Mouse (Mus musculus) Patski (cell line): ENCODE data around the gene Cfap298. TPM values are rescaled to one million over a fixed set of nuclear protein-coding genes. Genes with fewer than 3 reads are reported as not detected.

Experiments
- ATAC-seq: fragments of 100-300 bp; one replicate; pipeline ENCODE4 v1.8.0; 2021
- CTCF ChIA-PET: fragments of 350-600 bp; sonication (Branson Sonifier 250); formaldehyde crosslinking; loops from one replicate; lab custom pipeline; 2022; ENCODE audit warnings: inconsistent platforms; lab: Charles Lee
- POLR2A ChIA-PET: fragments of 350-600 bp; sonication (Branson Sonifier 250); formaldehyde crosslinking; loops from one replicate; lab custom pipeline; 2022; ENCODE audit warnings: antibody characterized with exemption, inconsistent platforms; lab: Charles Lee
- DNase-seq: peaks from one replicate; pipeline ENCODE4 v3.0.0-alpha.2; 2011; ENCODE audit warnings: low read depth, low spot score
- H3K27me3 ChIP-seq: fragments of 371-371 bp; one replicate; pipeline ENCODE4 v1.5.1; 2021
- CTCF ChIP-seq: fragments of 100-300 bp; IDR thresholded peaks from one replicate; pipeline ENCODE4 v1.5.1; 2021
- in situ Hi-C: fragments of 300-500 bp; cut with MboI; formaldehyde crosslinking; loops from 3 replicates; pipeline ENCODE4 v1.11.1; 2018; ENCODE audit warnings: low pct_unique_long_range_greater_than_20kb, mixed read lengths
- polyA plus RNA-seq: library from polyadenylated mRNA; unstranded; gene quantifications from one replicate; pipeline ENCODE4 v1.2.3, GENCODE M21; 2021

Gene Cfap298
- polyA plus RNA-seq, 1 experiment from 2014 or later = 53.2 TPM

DNA sequence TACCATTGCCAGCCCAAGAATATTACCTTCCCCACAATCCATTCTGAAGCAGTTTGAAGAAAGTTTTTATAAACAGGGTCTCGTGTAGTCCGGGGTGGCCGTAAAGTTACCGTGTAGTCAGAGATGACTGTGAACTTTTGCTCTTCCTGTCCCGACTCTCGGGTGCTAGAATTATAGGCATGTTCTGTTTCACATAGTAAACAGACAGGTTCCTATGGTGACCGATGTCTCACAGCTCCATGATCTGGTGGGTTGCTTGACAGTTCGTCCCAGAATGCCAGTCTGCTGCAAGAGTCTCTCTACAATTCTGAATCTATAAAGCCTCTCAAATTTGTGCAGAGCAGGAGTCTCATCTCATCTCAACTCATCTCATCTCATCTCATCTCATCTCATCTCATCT lies 42.8 kb downstream of the Cfap298 start:
- CTCF ChIA-PET = interaction anchor here (1.4 kb wide), 1 partner anchor 26 kb away, joined by 4 read pairs; no protein-coding TSS in a partner anchor
- DNase-seq (no peak), ATAC-seq (peak; percentile 21)
- H3K27me3 ChIP-seq = no peaks in the 10 kb centered on the region
- POLR2A ChIA-PET = interaction anchor here (0.5 to 1.2 kb wide), 2 partner anchors 19 to 620 kb away, joined by 4 read pairs; no protein-coding TSS in a partner anchor
- TF ChIP-seq CTCF = no peak
- in situ Hi-C loops = no loop called here

DNA sequence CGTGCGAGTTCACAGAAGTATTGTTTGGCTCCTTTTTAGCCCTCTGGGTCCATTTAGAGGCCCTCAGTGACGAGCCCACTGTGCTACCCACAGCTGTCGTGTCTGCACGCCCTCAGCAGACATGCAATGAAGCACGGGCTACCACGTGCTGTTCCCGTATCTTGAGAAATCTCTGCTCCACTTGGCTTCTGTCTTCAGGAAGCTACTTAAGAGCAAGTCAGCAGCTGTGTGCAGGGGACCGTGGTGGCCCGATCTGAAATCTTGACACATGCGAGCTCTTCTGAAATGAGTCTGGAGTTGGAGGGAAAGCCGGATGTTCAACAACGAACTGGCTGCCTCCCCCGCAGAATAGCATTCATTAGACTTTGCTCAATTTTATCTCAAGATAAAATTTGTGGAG lies 43.3 kb downstream of the Cfap298 start:
- CTCF ChIA-PET = interaction anchor here (1.4 kb wide), 1 partner anchor 27 kb away, joined by 4 read pairs; no protein-coding TSS in a partner anchor
- in situ Hi-C loops = no loop called here
- no peak for DNase-seq
- no peak for TF ChIP-seq CTCF
- ATAC-seq = peak; percentile 60
- POLR2A ChIA-PET = interaction anchor here (1.2 kb wide), 1 partner anchor 19 kb away, joined by 4 read pairs; no protein-coding TSS in a partner anchor
- no peaks in the 10 kb centered on the region for H3K27me3 ChIP-seq

DNA sequence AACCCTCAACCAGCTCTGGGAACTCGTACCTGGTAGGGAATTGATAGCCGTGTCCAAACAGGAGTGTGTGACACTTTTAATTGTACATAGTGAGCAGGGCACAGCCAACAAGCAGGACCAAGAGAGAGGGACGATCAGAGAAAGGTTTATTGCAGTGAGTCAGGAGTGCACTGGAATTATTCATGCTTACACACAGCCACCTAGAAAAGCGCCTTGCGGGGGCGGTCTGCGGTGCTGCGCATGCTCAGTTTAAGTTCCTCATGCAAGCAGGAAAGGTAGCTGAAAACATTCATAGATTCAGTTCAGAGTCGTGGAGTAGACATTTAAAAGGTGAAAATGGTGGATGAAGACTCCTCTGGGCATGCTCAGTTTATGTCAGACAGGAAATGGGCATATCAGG lies 44.2 kb downstream of the Cfap298 start:
- H3K27me3 ChIP-seq = no peaks in the 10 kb centered on the region
- no peak for TF ChIP-seq CTCF
- in situ Hi-C loops = no loop called here
- ChIA-PET CTCF (interaction anchor here (1.4 kb wide), 1 partner anchor 28 kb away, joined by 4 read pairs; no protein-coding TSS in a partner anchor), POLR2A (no interaction called here)
- DNase-seq (no peak), ATAC-seq (no peak)

DNA sequence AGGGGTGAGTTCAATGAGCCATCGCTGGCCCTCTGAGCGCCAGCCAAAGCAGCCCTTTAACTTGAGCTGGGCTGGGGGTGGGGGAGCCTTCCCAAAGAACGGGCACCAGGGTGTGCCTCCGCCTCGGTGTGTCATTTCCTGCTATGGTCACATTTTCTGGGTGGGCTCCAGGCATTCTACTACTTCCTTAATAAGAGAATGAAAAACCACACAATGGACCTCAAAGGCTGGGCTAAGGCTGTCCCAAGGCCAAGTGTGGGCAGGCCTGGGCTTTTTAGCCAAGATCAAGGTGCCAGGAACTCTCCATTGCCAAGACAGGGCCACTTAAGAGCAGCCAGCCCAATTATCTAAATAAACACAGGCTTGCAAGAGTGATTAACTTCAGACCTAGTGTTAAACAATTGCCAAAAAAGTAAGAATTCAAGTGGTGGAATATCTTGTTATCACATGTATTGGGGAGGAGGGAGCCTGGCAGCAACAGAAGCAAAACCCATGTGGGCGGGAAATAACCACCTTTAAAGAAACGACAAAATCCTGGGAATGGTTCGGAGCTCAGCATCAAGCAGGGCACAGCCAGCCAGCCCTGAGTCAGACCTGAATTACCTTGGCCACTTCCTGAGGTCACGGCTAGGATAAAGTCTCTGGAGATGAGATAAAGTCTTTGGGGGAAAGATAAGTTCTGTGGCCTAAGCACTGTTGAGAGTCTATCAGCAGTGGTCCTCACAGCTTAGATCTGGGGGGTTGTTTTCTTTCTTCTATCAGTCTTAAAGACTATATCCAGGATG lies 48.9 kb downstream of the Cfap298 start:
- DNase-seq (no peak), ATAC-seq (no peak)
- no peak for TF ChIP-seq CTCF
- in situ Hi-C loops = loop anchor here (5.0 kb wide), 1 partner anchor 54 kb away; no protein-coding TSS in a partner anchor
- H3K27me3 ChIP-seq = no peaks in the 10 kb centered on the region
- ChIA-PET POLR2A (no interaction called here), CTCF (interaction anchor here (1.1 to 1.6 kb wide), 2 partner anchors 13 to 24 kb away, joined by 3 to 4 read pairs; no protein-coding TSS in a partner anchor)

DNA sequence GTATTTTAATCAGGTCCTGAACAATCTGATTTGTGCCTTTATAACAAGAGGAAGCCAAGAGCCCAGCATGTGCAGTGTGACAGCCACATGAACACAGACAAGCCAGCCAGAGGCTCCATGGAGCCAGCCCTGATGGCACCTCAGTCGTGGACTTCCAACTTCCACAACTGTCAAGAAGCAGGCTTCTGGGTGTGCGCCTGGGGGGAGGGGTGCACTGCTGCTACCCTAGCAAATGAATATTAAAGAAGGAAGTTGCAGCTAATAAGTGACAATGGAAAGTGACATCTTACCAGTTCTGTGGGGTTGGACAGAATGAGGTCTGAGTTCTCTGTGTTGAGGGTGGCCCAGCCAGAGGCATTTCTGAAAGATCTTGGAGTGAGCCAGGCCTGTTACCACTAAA lies 49.6 kb downstream of the Cfap298 start:
- no peak for TF ChIP-seq CTCF
- ChIA-PET CTCF (interaction anchor here (1.6 kb wide), 1 partner anchor 13 kb away, joined by 4 read pairs; no protein-coding TSS in a partner anchor), POLR2A (no interaction called here)
- in situ Hi-C loops = loop anchor here (5.0 kb wide), 1 partner anchor 53 kb away; no protein-coding TSS in a partner anchor
- no peak for DNase-seq
- H3K27me3 ChIP-seq = no peaks in the 10 kb centered on the region
- no peak for ATAC-seq

DNA sequence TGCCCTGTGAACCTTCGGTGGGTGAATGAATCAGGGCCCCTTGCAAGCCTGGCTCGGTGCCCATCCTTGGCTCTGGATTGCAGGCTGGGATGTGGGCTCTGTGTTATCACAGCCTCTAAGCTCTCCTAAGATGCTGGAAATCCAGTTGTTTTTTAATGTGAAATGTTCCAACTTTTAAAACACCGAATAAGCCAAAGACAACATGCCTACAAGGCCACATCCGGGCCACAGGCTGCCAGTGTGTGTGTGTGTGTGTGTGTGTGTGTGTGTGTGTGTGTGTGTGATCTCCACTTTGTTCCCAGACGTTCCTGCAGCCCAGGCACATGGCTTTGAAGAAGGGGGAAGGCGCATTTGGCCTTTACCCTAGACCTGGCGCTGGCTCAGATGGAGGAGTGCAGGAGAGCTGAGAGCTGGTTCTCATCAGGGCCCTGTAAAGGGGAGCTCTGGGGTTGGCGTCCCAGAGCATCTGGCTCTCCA lies 52.4 kb downstream of the Cfap298 start:
- H3K27me3 ChIP-seq = no peaks in the 10 kb centered on the region
- in situ Hi-C loops = no loop called here
- peak; percentile 36 for ATAC-seq
- TF ChIP-seq CTCF = no peak
- DNase-seq = no peak
- CTCF ChIA-PET = interaction anchor here (1.2 kb wide), 1 partner anchor 39 kb away, joined by 3 read pairs; no protein-coding TSS in a partner anchor
- POLR2A ChIA-PET = no interaction called here

DNA sequence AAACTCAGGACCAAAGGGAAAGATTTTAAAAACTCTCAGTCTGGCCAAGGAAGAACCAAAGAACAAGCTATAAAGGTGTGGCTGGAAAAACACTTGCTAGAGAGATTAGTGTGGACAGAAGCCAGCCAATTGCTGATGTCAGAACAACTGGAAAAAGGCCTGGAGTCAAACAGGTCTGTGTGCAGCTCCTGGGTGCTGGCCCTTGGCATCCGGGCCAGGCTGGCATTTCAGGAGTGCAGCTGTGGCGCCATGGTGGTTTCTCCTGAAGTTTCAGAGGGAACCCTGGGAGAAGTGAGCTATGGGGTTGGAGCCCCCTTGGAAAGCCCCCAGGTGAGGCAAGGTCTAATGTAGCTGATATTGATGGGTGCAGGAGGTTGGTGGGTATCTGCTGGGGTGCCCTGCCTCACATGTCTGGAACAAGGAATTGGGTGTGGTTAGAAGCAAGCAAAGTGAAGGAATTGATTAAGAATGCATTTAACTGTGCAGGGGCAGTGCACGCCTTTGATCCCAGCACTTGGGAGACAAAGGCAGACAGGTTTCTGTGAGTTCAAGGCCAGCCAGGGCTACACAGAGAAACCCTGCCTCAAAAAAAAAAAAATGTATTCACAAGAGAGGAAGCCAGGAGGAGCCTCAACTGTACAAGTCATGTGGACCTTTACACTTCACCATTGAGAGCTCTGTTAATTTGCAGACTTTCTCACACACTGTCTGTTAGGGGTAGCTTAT lies 56.6 kb downstream of the Cfap298 start:
- ATAC-seq (no peak), DNase-seq (no peak)

More for the DNA sequence above, 56.6 kb downstream of the Cfap298 start:
- no peak for TF ChIP-seq CTCF
- ChIA-PET POLR2A (no interaction called here), CTCF (no interaction called here)
- H3K27me3 ChIP-seq = peaks cover 3% of the 10 kb centered on the region
- in situ Hi-C loops = no loop called here

Other genes with a start within 250 kb of the Cfap298 start
- 14.0 TPM for gene Mis18a, start 207.7 kb downstream of the Cfap298 start, polyA plus RNA-seq
- not detected for gene Mrap, start 196.9 kb downstream of the Cfap298 start, polyA plus RNA-seq
- gene Urb1, start 124.7 kb downstream of the Cfap298 start, polyA plus RNA-seq = 4.8 TPM
- 0.26 TPM for gene Eva1c, start 108.4 kb downstream of the Cfap298 start, polyA plus RNA-seq
- 28.5 TPM for gene Synj1, start 76.2 kb upstream of the Cfap298 start, polyA plus RNA-seq
- gene Paxbp1, start 109.4 kb upstream of the Cfap298 start, polyA plus RNA-seq = 47.9 TPM
- gene 4932438H23Rik, start 160.0 kb upstream of the Cfap298 start, polyA plus RNA-seq = not detected